25 mouse cellular contexts compared by ENCODE assay signal in genomic region chr9:13835256-13835655, GRCm38 (mm10). TPM values are rescaled to one million over a fixed set of nuclear protein-coding genes. Genes with fewer than 3 reads are reported as not detected.
A peak's percentile ranks its signal among the peaks of the same experiment; 100 is the strongest.
DNase-seq lines count a peak whose midpoint lies in the region; ATAC-seq and TF ChIP-seq lines count a peak whose summit lies in the region.
"Had no signal": no experiment of that assay in that cellular context is flagged by ENCODE, and none has a peak within 500 bp of the region (broad histone marks: within the 10 kb centered on the region; RNA-seq: fewer than 3 reads in every experiment).

No protein-coding gene starts in this region.

- no peak for DNase-seq in layer of hippocampus, adult 2 months (ENCODE audit: low spot score in 2 of 2)
- no peak for DNase-seq in layer of hippocampus, postnatal 36 days
- DNase-seq in A20 (ENCODE audit: low read depth, low spot score) (peak; percentile 76), MEL-GATA-1-ER (ENCODE audit: extremely low read depth, low read depth) (peak; percentile 61)
- no peak for DNase-seq in heart, postnatal 14 days
- no peak for DNase-seq in cerebellum, adult 11-12 months
- DNase-seq: adrenal gland, postnatal 14 days; cerebellum, adult 9-10 months; gastrocnemius, postnatal 10 days; heart, postnatal 36 days; kidney, adult 8-10 months; kidney, postnatal 14 days; liver, embryonic 13.5 days; midbrain, embryonic 14.5 days; right cerebral cortex, adult 18-20 months had no signal

- peak overlapping the region; percentile 28; the same call in 1 of the 2 replicates for H3K27ac ChIP-seq in layer of hippocampus, adult 2 months
- no peak overlapping the region for H3K27ac ChIP-seq in kidney, embryonic 14.5 days (ENCODE audit: low read depth, low read length)
- H3K27ac ChIP-seq: embryonic facial prominence, embryonic 10.5 days; forebrain, embryonic 10.5 days; hindbrain, embryonic 13.5 days; liver, embryonic 13.5 days; lung, embryonic 15.5 days; neural tube, embryonic 12.5 days had no signal

- H3K9ac ChIP-seq in kidney, embryonic 14.5 days (ENCODE audit: low read depth, low read length), result no peak overlapping the region
- H3K9ac ChIP-seq: hindbrain, embryonic 13.5 days; liver, embryonic 13.5 days; lung, embryonic 15.5 days; neural tube, embryonic 12.5 days had no signal

- H3K4me3 ChIP-seq in layer of hippocampus, adult 2 months, result no peak overlapping the region
- no peak overlapping the region for H3K4me3 ChIP-seq in kidney, embryonic 14.5 days (ENCODE audit: low read length)
- H3K4me3 ChIP-seq: embryonic facial prominence, embryonic 10.5 days; forebrain, embryonic 10.5 days; hindbrain, embryonic 13.5 days; liver, embryonic 13.5 days; lung, embryonic 15.5 days; megakaryocyte, embryonic 14.5 days; neural tube, embryonic 12.5 days had no signal

- intact Hi-C loops in heart, postnatal 14 days (cut with DNase I), result no loop called here

- no peak overlapping the region for H3K4me2 ChIP-seq in kidney, embryonic 14.5 days (replicated peaks; ENCODE audit: low read depth, low read length)
- H3K4me2 ChIP-seq: hindbrain, embryonic 13.5 days; liver, embryonic 13.5 days; lung, embryonic 15.5 days; neural tube, embryonic 12.5 days had no signal

- no peaks in the 10 kb centered on the region for H3K9me3 ChIP-seq in kidney, embryonic 14.5 days (ENCODE audit: control insufficient read depth, low read length)
- H3K9me3 ChIP-seq: embryonic facial prominence, embryonic 10.5 days; forebrain, embryonic 10.5 days; hindbrain, embryonic 13.5 days; liver, embryonic 13.5 days; lung, embryonic 15.5 days; megakaryocyte, embryonic 14.5 days; neural tube, embryonic 12.5 days had no signal

- peaks cover 91% of the 10 kb centered on the region for H3K36me3 ChIP-seq in kidney, embryonic 14.5 days (ENCODE audit: control insufficient read depth, insufficient read depth, low read length)

- peak; percentile 94 for ATAC-seq in megakaryocyte progenitor cell, adult 5-6 weeks (replicated peaks; ENCODE audit: poor library complexity)
- no peak for ATAC-seq in kidney, embryonic 14.5 days (ENCODE audit: low FRiP score, low TSS enrichment)
- ATAC-seq: forebrain, embryonic 16.5 days; inflammation-experienced regulatory T-cells, adult 6 months had no signal

- H3K27me3 ChIP-seq in kidney, embryonic 14.5 days (ENCODE audit: control insufficient read depth, insufficient read depth, low read length), result no peaks in the 10 kb centered on the region
- H3K27me3 ChIP-seq: hindbrain, embryonic 13.5 days; liver, embryonic 13.5 days; lung, embryonic 15.5 days; megakaryocyte, embryonic 14.5 days; neural tube, embryonic 12.5 days had no signal

- no peak for TF ChIP-seq CTCF in layer of hippocampus, adult 2 months (conservative IDR thresholded peaks at IDR 0.05)

- WGBS in kidney, embryonic 14.5 days, result 92% methylated on average over 3 of the region's 3 CpGs

- H3K4me1 ChIP-seq in kidney, embryonic 14.5 days (ENCODE audit: control insufficient read depth, insufficient read depth, low read length), result no peaks in the 10 kb centered on the region
- H3K4me1 ChIP-seq: embryonic facial prominence, embryonic 10.5 days; forebrain, embryonic 10.5 days; lung, embryonic 15.5 days; neural tube, embryonic 12.5 days had no signal

RNA-seq across cellular contexts. Expression of gene Fam76b, which starts 7.7 kb away (rescaled TPM):
- total RNA-seq in layer of hippocampus, adult 2 months (2021), result 10 to 100 TPM; 18.0 to 23.0 TPM
- total RNA-seq in layer of hippocampus, postnatal 36 days (2021), result 10 to 100 TPM; 19.3 to 20.0 TPM
- 44.1 and 51.4 TPM in 2 replicates for total RNA-seq in megakaryocyte progenitor cell, adult 5-6 weeks (2015)
- total RNA-seq in megakaryocyte progenitor cell, adult 5-6 weeks (2017), result 60.5 and 70.5 TPM in 2 replicates
- 10 to 100 TPM; 15.7 to 16.7 TPM for total RNA-seq in heart, postnatal 14 days (2021)
- 26.6 and 34.0 TPM in 2 replicates for polyA plus RNA-seq in kidney, embryonic 14.5 days (2014; fragmentation: Nextera tagmentation; extraction: Ambion mirVana)

RNA-seq across cellular contexts. Expression of gene Cep57, which starts 8.3 kb away (rescaled TPM):
- 10 to 100 TPM; 19.5 to 22.5 TPM for total RNA-seq in layer of hippocampus, adult 2 months (2021)
- 10 to 100 TPM; 18.3 to 19.4 TPM for total RNA-seq in layer of hippocampus, postnatal 36 days (2021)
- total RNA-seq in megakaryocyte progenitor cell, adult 5-6 weeks (2015), result 61.9 and 75.1 TPM in 2 replicates
- total RNA-seq in megakaryocyte progenitor cell, adult 5-6 weeks (2017), result 66.5 and 81.3 TPM in 2 replicates
- total RNA-seq in heart, postnatal 14 days (2021), result 10 to 100 TPM; 14.0 to 14.1 TPM
- 66.4 and 69.8 TPM in 2 replicates for polyA plus RNA-seq in kidney, embryonic 14.5 days (2014; fragmentation: Nextera tagmentation; extraction: Ambion mirVana)

Comparison
In these comparisons a context has a peak if more than half of its experiments do, and no peak if none do; other contexts are left out.
1. DNase-seq: peak in A20 (single experiment) and MEL-GATA-1-ER (single experiment); none in layer of hippocampus, adult 2 months (0 of 2), layer of hippocampus, postnatal 36 days (0 of 2), heart, postnatal 14 days (0 of 2) and cerebellum, adult 11-12 months (single experiment).